Mouse (Mus musculus): ENCODE measurements around the gene Zmym5. TPM values are rescaled to one million over a fixed set of nuclear protein-coding genes. Genes with fewer than 3 reads are reported as not detected.

Zmym5 gene
- polyA plus RNA-seq (2017; shearing (Covaris generic)), result 55.8 TPM

GRCm38 (mm10) chr14:56811701-56812339 lies at the start of gene Zmym5:
Zmym5 (minus strand) TSS chr14:56811716.

GRCm38 (mm10) chr14:56778200-56778932 lies 33.1 kb downstream of the Zmym5 start, which contains the start of gene Pspc1:
Pspc1 (minus strand) TSS chr14:56778316.

Other genes starting within 250 kb of the Zmym5 start
- 9.5 TPM for gene Cenpj, start 236.3 kb downstream of the Zmym5 start, polyA plus RNA-seq (2017; shearing (Covaris generic))
- 25.1 TPM for gene Parp4, start 236.1 kb downstream of the Zmym5 start, polyA plus RNA-seq (2017; shearing (Covaris generic))
- 60.1 TPM for gene Mphosph8, start 143.5 kb downstream of the Zmym5 start, polyA plus RNA-seq (2017; shearing (Covaris generic))
- 14.2 TPM for gene Pspc1, start 33.4 kb downstream of the Zmym5 start, polyA plus RNA-seq (2017; shearing (Covaris generic))
- gene Zmym2, start 74.9 kb upstream of the Zmym5 start, polyA plus RNA-seq (2017; shearing (Covaris generic)), result 82.3 TPM
- not detected for gene Gja3, start 246.4 kb upstream of the Zmym5 start, polyA plus RNA-seq (2017; shearing (Covaris generic))

All from activated CD4-positive, CD25-positive, alpha-beta regulatory T cell, adult 9 weeks (primary cell).